Mouse (Mus musculus): ENCODE results near the gene March9. TPM values are rescaled to one million over a fixed set of nuclear protein-coding genes. Genes with fewer than 3 reads are reported as not detected.
A peak's percentile ranks its signal among the peaks of the same experiment; 100 is the strongest.

Gene March9
- polyA plus RNA-seq, 2 experiments, result 2.7 to 8.6 TPM

DNA sequence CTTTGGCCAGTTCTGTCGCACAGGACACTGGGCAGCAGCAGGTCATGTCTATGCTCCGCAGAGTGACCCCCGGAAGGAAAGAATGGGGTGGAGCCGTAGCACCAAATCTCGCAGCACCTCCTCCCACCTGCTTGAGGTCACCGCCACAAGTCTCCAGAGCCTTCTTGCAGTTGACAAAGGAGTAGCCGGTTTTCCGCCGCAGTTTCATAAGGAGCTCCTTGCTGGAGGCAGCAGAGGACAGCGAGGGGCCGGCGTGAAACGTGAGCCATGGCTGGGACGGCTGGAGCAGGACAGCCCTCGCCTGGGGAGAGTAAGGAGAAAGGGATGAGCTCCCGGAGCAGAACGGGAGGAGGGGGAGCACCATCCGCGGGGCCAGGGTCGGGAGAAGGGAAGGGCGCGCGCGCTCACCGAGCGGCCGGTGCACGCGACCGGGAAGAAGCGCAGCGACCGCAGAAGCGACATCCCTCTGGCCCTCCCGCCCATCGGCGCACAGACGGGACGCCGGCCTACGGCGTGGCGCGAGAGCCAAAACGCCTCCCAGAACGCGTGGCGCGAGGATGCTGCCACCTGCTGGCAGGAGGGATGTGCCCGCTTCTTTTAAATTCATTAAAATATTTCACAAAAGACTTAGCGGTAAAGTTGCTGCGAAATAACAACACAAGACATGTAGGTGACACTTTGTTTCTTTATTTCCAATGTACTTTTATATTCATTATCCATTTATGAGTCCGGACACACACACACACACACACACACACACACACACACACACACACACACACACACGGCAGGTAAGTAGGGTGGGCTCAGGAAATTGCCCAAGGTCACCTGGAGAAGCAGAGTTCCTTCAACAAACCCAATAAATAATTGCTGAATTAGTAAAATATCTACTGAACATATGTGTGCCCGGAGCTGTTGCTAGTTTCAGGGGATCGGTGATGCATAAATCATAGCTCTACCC, 29.4 kb downstream of the March9 start, which contains the start of gene Tsfm:
Gene Tsfm (minus strand): TSS at position 505 of the 961 bp plus-strand sequence.
- ATAC-seq (ENCODE audit: low FRiP score, low read depth) (peak; percentile 88), DNase-seq (ENCODE audit: low spot score) (peak; percentile 88)
- Histone ChIP-seq H3K4me2 (replicated peaks; ENCODE audit: low read depth, low read length, severe bottlenecking) (peak within 1 kb of the TSS; percentile 68), H3K4me1 (ENCODE audit: control insufficient read depth, insufficient read depth, low read length) (peaks cover 4% of the 10 kb centered on the region; the same call in 1 of the 2 replicates), H3K27ac (replicated peaks; ENCODE audit: low read depth, low read length) (peak within 1 kb of the TSS; percentile 34; the same call in 1 of the 2 replicates), H3K27me3 (ENCODE audit: control insufficient read depth, insufficient read depth, low read length) (no peaks in the 10 kb centered on the region), H3K9me3 (ENCODE audit: control insufficient read depth, low read length) (no peaks in the 10 kb centered on the region), H3K9ac (ENCODE audit: low read depth, low read length, severe bottlenecking) (peak within 1 kb of the TSS; percentile 72), H3K4me3 (replicated peaks; ENCODE audit: low read length) (peak within 1 kb of the TSS; percentile 69), H3K36me3 (ENCODE audit: control insufficient read depth, insufficient read depth, low read length) (peaks cover 37% of the 10 kb centered on the region)
- WGBS, result 5% methylated on average over 55 of the region's 56 CpGs
- TF ChIP-seq POLR2A (IDR thresholded peaks at IDR 0.05; ENCODE audit: borderline replicate concordance, extremely low read depth, insufficient read depth, insufficient read length), result 0 out of 2 replicates have a peak, but pooled peaks have one; percentile 68

DNA sequence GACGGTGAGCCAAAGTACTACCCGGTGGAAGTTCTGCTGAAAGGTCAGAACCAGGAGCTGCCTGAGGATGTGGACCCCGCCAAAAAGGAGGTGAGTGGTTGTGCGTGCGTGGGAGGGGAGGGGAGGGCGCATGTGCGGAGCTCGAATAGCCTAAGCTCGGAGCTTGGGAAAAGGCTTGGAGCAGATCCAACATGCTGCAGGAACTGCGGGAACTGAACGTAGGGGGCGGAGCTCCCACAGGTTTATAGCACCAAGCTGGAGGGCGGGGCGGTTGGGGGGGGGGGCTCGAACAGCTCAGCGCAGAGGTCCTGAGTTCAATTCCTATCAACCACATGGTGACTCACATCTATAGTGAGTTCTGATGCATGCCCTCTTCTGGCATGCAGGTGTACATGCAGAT, 41.6 kb downstream of the March9 start:
- H3K27me3 ChIP-seq (ENCODE audit: control insufficient read depth, insufficient read depth, low read length), result no peaks in the 10 kb centered on the region
- H3K9ac ChIP-seq (ENCODE audit: low read depth, low read length, severe bottlenecking), result no peak overlapping the region
- DNase-seq (ENCODE audit: low spot score), result peak; percentile 32
- no peak for ATAC-seq (ENCODE audit: low FRiP score, low read depth)
- no peaks in the 10 kb centered on the region for H3K9me3 ChIP-seq (ENCODE audit: control insufficient read depth, low read length)
- peaks cover 17% of the 10 kb centered on the region for H3K36me3 ChIP-seq (ENCODE audit: control insufficient read depth, insufficient read depth, low read length)
- H3K4me2 ChIP-seq (replicated peaks; ENCODE audit: low read depth, low read length, severe bottlenecking), result no peak overlapping the region
- WGBS, result 60% methylated on average over 16 of the region's 16 CpGs
- no peak for TF ChIP-seq POLR2A (IDR thresholded peaks at IDR 0.05; ENCODE audit: borderline replicate concordance, extremely low read depth, insufficient read depth, insufficient read length)
- no peak overlapping the region for H3K4me3 ChIP-seq (replicated peaks; ENCODE audit: low read length)
- no peak overlapping the region for H3K27ac ChIP-seq (replicated peaks; ENCODE audit: low read depth, low read length)
- H3K4me1 ChIP-seq (ENCODE audit: control insufficient read depth, insufficient read depth, low read length), result peaks cover 9% of the 10 kb centered on the region

DNA sequence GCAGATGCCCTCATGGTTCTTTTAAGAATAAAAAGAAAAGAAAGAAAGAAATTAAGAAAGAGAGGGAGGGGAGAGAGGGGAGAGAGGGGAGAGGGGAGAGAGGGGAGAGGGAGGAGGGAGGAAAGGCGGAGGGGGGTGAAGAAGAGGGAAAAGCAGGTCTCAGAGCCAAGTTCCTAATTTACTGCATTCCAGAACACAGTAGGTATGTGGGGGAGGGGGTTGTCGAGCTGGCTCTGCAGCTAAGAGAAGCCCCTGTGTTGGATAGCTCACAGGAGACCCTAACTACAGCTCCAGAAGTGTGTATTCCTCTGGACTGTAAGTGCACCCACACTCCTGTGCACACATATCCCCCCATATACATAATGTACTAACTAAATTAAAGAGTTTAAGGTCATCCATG, 42.9 kb downstream of the March9 start:
- H3K4me2 ChIP-seq (replicated peaks; ENCODE audit: low read depth, low read length, severe bottlenecking), result no peak overlapping the region
- WGBS, result 8% methylated on average over 2 of the region's 2 CpGs
- peak; percentile 63 for DNase-seq (ENCODE audit: low spot score)
- H3K4me1 ChIP-seq (ENCODE audit: control insufficient read depth, insufficient read depth, low read length), result peaks cover 9% of the 10 kb centered on the region
- 0 out of 2 replicates have a peak overlapping the region, but pooled peaks have one; percentile 43 for H3K27ac ChIP-seq (replicated peaks; ENCODE audit: low read depth, low read length)
- peaks cover 4% of the 10 kb centered on the region for H3K36me3 ChIP-seq (ENCODE audit: control insufficient read depth, insufficient read depth, low read length)
- no peak overlapping the region for H3K4me3 ChIP-seq (replicated peaks; ENCODE audit: low read length)
- H3K27me3 ChIP-seq (ENCODE audit: control insufficient read depth, insufficient read depth, low read length), result no peaks in the 10 kb centered on the region
- H3K9ac ChIP-seq (ENCODE audit: low read depth, low read length, severe bottlenecking), result no peak overlapping the region
- no peak for TF ChIP-seq POLR2A (IDR thresholded peaks at IDR 0.05; ENCODE audit: borderline replicate concordance, extremely low read depth, insufficient read depth, insufficient read length)
- ATAC-seq (ENCODE audit: low FRiP score, low read depth), result peak; percentile 40; the same call in 1 of the 2 replicates
- no peaks in the 10 kb centered on the region for H3K9me3 ChIP-seq (ENCODE audit: control insufficient read depth, low read length)

DNA sequence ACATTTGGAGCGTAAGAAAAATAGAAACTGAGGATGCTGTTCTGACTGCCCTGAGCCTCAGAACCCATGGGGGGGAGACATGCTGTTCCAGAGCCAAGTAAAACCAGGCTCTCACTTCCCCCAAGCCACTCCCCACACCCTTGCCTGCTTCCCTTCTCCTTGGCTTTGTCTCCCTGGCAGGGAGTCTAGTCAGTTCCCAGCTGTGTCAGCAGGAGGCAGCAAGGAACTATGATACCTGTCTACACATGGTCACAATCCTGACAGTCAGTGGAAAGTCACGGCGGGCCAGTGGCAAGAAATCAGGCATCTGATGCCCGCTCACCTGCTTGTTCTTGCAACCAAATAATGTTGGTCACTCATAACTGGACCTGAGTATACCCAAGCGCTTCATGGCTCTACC, 43.5 kb downstream of the March9 start:
- peaks cover 9% of the 10 kb centered on the region for H3K4me1 ChIP-seq (ENCODE audit: control insufficient read depth, insufficient read depth, low read length)
- no peak overlapping the region for H3K4me3 ChIP-seq (replicated peaks; ENCODE audit: low read length)
- H3K9me3 ChIP-seq (ENCODE audit: control insufficient read depth, low read length), result no peaks in the 10 kb centered on the region
- TF ChIP-seq POLR2A (IDR thresholded peaks at IDR 0.05; ENCODE audit: borderline replicate concordance, extremely low read depth, insufficient read depth, insufficient read length), result no peak
- peak overlapping the region; percentile 25; the same call in 1 of the 2 replicates for H3K9ac ChIP-seq (ENCODE audit: low read depth, low read length, severe bottlenecking)
- no peaks in the 10 kb centered on the region; the same call in 1 of the 2 replicates for H3K36me3 ChIP-seq (ENCODE audit: control insufficient read depth, insufficient read depth, low read length)
- peak; percentile 43; the same call in 1 of the 2 replicates for ATAC-seq (ENCODE audit: low FRiP score, low read depth)
- no peaks in the 10 kb centered on the region for H3K27me3 ChIP-seq (ENCODE audit: control insufficient read depth, insufficient read depth, low read length)
- DNase-seq (ENCODE audit: low spot score), result peak; percentile 33
- no peak overlapping the region for H3K4me2 ChIP-seq (replicated peaks; ENCODE audit: low read depth, low read length, severe bottlenecking)
- H3K27ac ChIP-seq (replicated peaks; ENCODE audit: low read depth, low read length), result 0 out of 2 replicates have a peak overlapping the region, but pooled peaks have one; percentile 43
- 49% methylated on average over 5 of the region's 5 CpGs for WGBS

Other genes with a start within 250 kb of the March9 start
- 14.6 and 15.6 TPM in 2 replicates for gene Atp23, start 158.8 kb downstream of the March9 start, polyA plus RNA-seq (2012; rRNA removed)
- 20.4 and 25.4 TPM in 2 replicates for gene Atp23, start 158.8 kb downstream of the March9 start, polyA plus RNA-seq (2014; fragmentation: Nextera tagmentation; extraction: Ambion mirVana)
- gene Ctdsp2, start 81.5 kb downstream of the March9 start, polyA plus RNA-seq (2012; rRNA removed), result 230 and 284 TPM in 2 replicates
- 143 and 153 TPM in 2 replicates for gene Ctdsp2, start 81.5 kb downstream of the March9 start, polyA plus RNA-seq (2014; fragmentation: Nextera tagmentation; extraction: Ambion mirVana)
- 0.35 and 0.45 TPM in 2 replicates for gene Avil, start 59.5 kb downstream of the March9 start, polyA plus RNA-seq (2012; rRNA removed)
- gene Avil, start 59.5 kb downstream of the March9 start, polyA plus RNA-seq (2014; fragmentation: Nextera tagmentation; extraction: Ambion mirVana), result 0.22 and 0.28 TPM in 2 replicates
- gene Tsfm, start 29.3 kb downstream of the March9 start, polyA plus RNA-seq (2012; rRNA removed), result 55.8 and 59.7 TPM in 2 replicates
- 65.2 and 69.0 TPM in 2 replicates for gene Tsfm, start 29.3 kb downstream of the March9 start, polyA plus RNA-seq (2014; fragmentation: Nextera tagmentation; extraction: Ambion mirVana)
- gene Mettl1, start 18.8 kb downstream of the March9 start, polyA plus RNA-seq (2012; rRNA removed), result 48.6 and 52.0 TPM in 2 replicates
- gene Mettl1, start 18.8 kb downstream of the March9 start, polyA plus RNA-seq (2014; fragmentation: Nextera tagmentation; extraction: Ambion mirVana), result 59.1 and 71.3 TPM in 2 replicates
- 3.4 and 3.8 TPM in 2 replicates for gene Eef1akmt3, start 18.7 kb downstream of the March9 start, polyA plus RNA-seq (2012; rRNA removed)
- 0.87 and 1.3 TPM in 2 replicates for gene Eef1akmt3, start 18.7 kb downstream of the March9 start, polyA plus RNA-seq (2014; fragmentation: Nextera tagmentation; extraction: Ambion mirVana)
- gene Cyp27b1, start 11.9 kb downstream of the March9 start, polyA plus RNA-seq (2012; rRNA removed), result 1.1 and 1.5 TPM in 2 replicates
- 0.19 and 0.53 TPM in 2 replicates for gene Cyp27b1, start 11.9 kb downstream of the March9 start, polyA plus RNA-seq (2014; fragmentation: Nextera tagmentation; extraction: Ambion mirVana)
- 1,132 and 1,227 TPM in 2 replicates for gene Cdk4, start 3.4 kb upstream of the March9 start, polyA plus RNA-seq (2012; rRNA removed)
- gene Cdk4, start 3.4 kb upstream of the March9 start, polyA plus RNA-seq (2014; fragmentation: Nextera tagmentation; extraction: Ambion mirVana), result 1,659 and 1,732 TPM in 2 replicates
- gene Tspan31, start 10.1 kb upstream of the March9 start, polyA plus RNA-seq (2012; rRNA removed), result 124 and 164 TPM in 2 replicates
- gene Tspan31, start 10.1 kb upstream of the March9 start, polyA plus RNA-seq (2014; fragmentation: Nextera tagmentation; extraction: Ambion mirVana), result 58.3 and 72.1 TPM in 2 replicates
- 5.3 and 6.0 TPM in 2 replicates for gene Agap2, start 15.1 kb upstream of the March9 start, polyA plus RNA-seq (2012; rRNA removed)
- gene Agap2, start 15.1 kb upstream of the March9 start, polyA plus RNA-seq (2014; fragmentation: Nextera tagmentation; extraction: Ambion mirVana), result 0.32 and 0.57 TPM in 2 replicates
- 60.6 and 61.0 TPM in 2 replicates for gene Os9, start 60.9 kb upstream of the March9 start, polyA plus RNA-seq (2012; rRNA removed)
- 54.7 and 57.6 TPM in 2 replicates for gene Os9, start 60.9 kb upstream of the March9 start, polyA plus RNA-seq (2014; fragmentation: Nextera tagmentation; extraction: Ambion mirVana)
- 12.1 and 15.0 TPM in 2 replicates for gene B4galnt1, start 105.0 kb upstream of the March9 start, polyA plus RNA-seq (2012; rRNA removed)
- gene B4galnt1, start 105.0 kb upstream of the March9 start, polyA plus RNA-seq (2014; fragmentation: Nextera tagmentation; extraction: Ambion mirVana), result 10.8 and 11.8 TPM in 2 replicates
- gene Slc26a10, start 120.5 kb upstream of the March9 start, polyA plus RNA-seq (2012; rRNA removed), result 2.9 and 3.7 TPM in 2 replicates
- 0.81 and 1.2 TPM in 2 replicates for gene Slc26a10, start 120.5 kb upstream of the March9 start, polyA plus RNA-seq (2014; fragmentation: Nextera tagmentation; extraction: Ambion mirVana)
- gene Arhgef25, start 129.9 kb upstream of the March9 start, polyA plus RNA-seq (2012; rRNA removed), result 228 and 246 TPM in 2 replicates
- gene Arhgef25, start 129.9 kb upstream of the March9 start, polyA plus RNA-seq (2014; fragmentation: Nextera tagmentation; extraction: Ambion mirVana), result 86.8 and 113 TPM in 2 replicates
- 565 and 712 TPM in 2 replicates for gene Dtx3, start 135.5 kb upstream of the March9 start, polyA plus RNA-seq (2012; rRNA removed)
- gene Dtx3, start 135.5 kb upstream of the March9 start, polyA plus RNA-seq (2014; fragmentation: Nextera tagmentation; extraction: Ambion mirVana), result 157 and 184 TPM in 2 replicates
- 33.1 and 37.5 TPM in 2 replicates for gene Pip4k2c, start 151.4 kb upstream of the March9 start, polyA plus RNA-seq (2012; rRNA removed)
- gene Pip4k2c, start 151.4 kb upstream of the March9 start, polyA plus RNA-seq (2014; fragmentation: Nextera tagmentation; extraction: Ambion mirVana), result 22.0 and 23.3 TPM in 2 replicates
- 9.4 and 9.7 TPM in 2 replicates for gene Kif5a, start 203.2 kb upstream of the March9 start, polyA plus RNA-seq (2012; rRNA removed)
- gene Kif5a, start 203.2 kb upstream of the March9 start, polyA plus RNA-seq (2014; fragmentation: Nextera tagmentation; extraction: Ambion mirVana), result 2.8 and 3.5 TPM in 2 replicates
- 221 and 240 TPM in 2 replicates for gene Dctn2, start 206.2 kb upstream of the March9 start, polyA plus RNA-seq (2012; rRNA removed)
- 168 and 178 TPM in 2 replicates for gene Dctn2, start 206.2 kb upstream of the March9 start, polyA plus RNA-seq (2014; fragmentation: Nextera tagmentation; extraction: Ambion mirVana)
- gene Mbd6, start 228.8 kb upstream of the March9 start, polyA plus RNA-seq (2012; rRNA removed), result 68.1 and 86.6 TPM in 2 replicates
- 19.9 and 20.7 TPM in 2 replicates for gene Mbd6, start 228.8 kb upstream of the March9 start, polyA plus RNA-seq (2014; fragmentation: Nextera tagmentation; extraction: Ambion mirVana)